Mouse (Mus musculus) heart, embryonic 14.5 days (tissue): ENCODE measurements at regions not wholly inside any gene's neighbourhood (a gene's known extent, or its start where the extent isn't known, plus 50 kb on each side); places are given as distances from the start of the nearest gene placed in this dataset.

Source experiments
- ATAC-seq: fragments of 200-750 bp; cut with Nextera tagmentation; 2 replicates; pipeline ENCODE4 v1.8.0; 2017; ENCODE audit warnings: low read depth, moderate TSS enrichment; ENCODE audit not compliant: insufficient number of reproducible peaks, insufficient read depth, low FRiP score
- H3K27ac ChIP-seq, 2 experiments: fragments of 200-500 bp in 1 of 2; fragments of 300-500 bp in 1 of 2; sonication (generic) in 1 of 2; replicated peaks in 1 of 2; 2 replicates each; pipeline ENCODE4 v1.5.1; 2012 to 2014; ENCODE audit warnings: low read depth in 2 of 2, low read length in 2 of 2, control low read depth in 1 of 2, mild to moderate bottlenecking in 1 of 2, mixed read lengths in 1 of 2; ENCODE audit not compliant: control insufficient read depth in 1 of 2, insufficient read depth in 1 of 2
- H3K27me3 ChIP-seq: fragments of 300-500 bp; sonication (generic); 2 replicates; pipeline ENCODE4 v1.6.1; 2014; ENCODE audit warnings: mild to moderate bottlenecking, low read length, control low read depth; ENCODE audit not compliant: control insufficient read depth, insufficient read depth
- H3K36me3 ChIP-seq: fragments of 300-500 bp; sonication (generic); 2 replicates; pipeline ENCODE4 v1.6.1; 2014; ENCODE audit warnings: mild to moderate bottlenecking, control low read depth, low read length, mixed read lengths; ENCODE audit not compliant: control insufficient read depth, insufficient read depth
- H3K4me1 ChIP-seq, 2 experiments: fragments of 200-500 bp in 1 of 2; fragments of 300-500 bp in 1 of 2; sonication (generic) in 1 of 2; 2 replicates each; pipeline ENCODE4 v1.6.1; 2012 to 2014; ENCODE audit warnings: low read length in 2 of 2, control low read depth in 1 of 2, mixed read lengths in 1 of 2; ENCODE audit not compliant: control insufficient read depth in 2 of 2, insufficient read depth in 2 of 2
- H3K4me2 ChIP-seq: fragments of 300-500 bp; sonication (generic); 2 replicates; pipeline ENCODE4 v1.6.1; 2014; ENCODE audit warnings: mild to moderate bottlenecking, low read length
- H3K4me3 ChIP-seq, 2 experiments: fragments of 200-500 bp in 1 of 2; fragments of 300-500 bp in 1 of 2; sonication (generic) in 1 of 2; 2 replicates each; pipeline ENCODE4 v1.5.1; 2012 to 2014; ENCODE audit warnings: low read length in 2 of 2, mild to moderate bottlenecking in 2 of 2, control low read depth in 1 of 2, low read depth in 1 of 2, moderate library complexity in 1 of 2; ENCODE audit not compliant: control insufficient read depth in 1 of 2, insufficient read depth in 1 of 2
- H3K9ac ChIP-seq: fragments of 300-500 bp; sonication (generic); 2 replicates; pipeline ENCODE4 v1.6.1; 2014; ENCODE audit warnings: mild to moderate bottlenecking, low read length
- H3K9me3 ChIP-seq: fragments of 300-500 bp; sonication (generic); 2 replicates; pipeline ENCODE4 v1.6.1; 2016; ENCODE audit warnings: low read length, control low read depth; ENCODE audit not compliant: control insufficient read depth
- WGBS: fragments of 180-500 bp; shearing (Covaris S2); extraction: QIAGEN DNeasy Blood & Tissue Kit; methylation state at CpG from one replicate; pipeline ENCODE4 v1.1.7; 2014; 5-methylcytosine and 5-hydroxymethylcytosine counted together

DNA sequence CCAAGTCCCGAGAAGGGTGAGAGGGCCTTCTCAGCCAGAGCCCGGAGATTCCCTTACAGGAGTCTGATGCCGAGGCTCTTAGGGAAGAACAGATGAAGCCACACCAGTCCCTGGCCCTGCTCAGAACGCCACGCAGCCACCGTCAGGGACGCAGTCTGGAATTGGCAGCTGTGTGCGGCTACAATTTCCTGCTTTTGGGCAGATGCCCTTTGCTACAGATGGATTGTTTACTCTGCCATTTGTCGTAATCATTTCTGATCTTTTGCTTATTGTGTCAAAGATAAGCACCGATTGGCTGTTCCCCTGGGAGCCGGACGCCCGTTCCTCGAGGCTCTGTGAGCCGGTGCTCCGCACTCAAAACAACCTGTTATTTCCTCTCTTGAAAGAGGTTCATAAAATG, 179.4 kb downstream of the 3100002H09Rik start:
- peaks cover 8 to 12% of the 10 kb centered on the region in 2 experiments for H3K4me1 ChIP-seq
- H3K9me3 ChIP-seq, result no peaks in the 10 kb centered on the region
- H3K27me3 ChIP-seq, result no peaks in the 10 kb centered on the region
- WGBS, result 57% methylated on average over 16 of the region's 16 CpGs
- ATAC-seq, result no peak
- no peaks in the 10 kb centered on the region for H3K36me3 ChIP-seq
- H3K4me2 ChIP-seq, result no peak overlapping the region
- no peak overlapping the region for H3K27ac ChIP-seq
- H3K4me3 ChIP-seq, result no peak overlapping the region
- H3K9ac ChIP-seq, result no peak overlapping the region

- no peaks in the 10 kb centered on the region for H3K36me3 ChIP-seq
- no peak overlapping the region for H3K4me2 ChIP-seq
- no peak overlapping the region for H3K9ac ChIP-seq
- no peaks in the 10 kb centered on the region; a peak in 1 of 4 replicates for H3K4me1 ChIP-seq
- no peak overlapping the region for H3K4me3 ChIP-seq
- 89% methylated on average over 4 of the region's 4 CpGs for WGBS
- no peak overlapping the region for H3K27ac ChIP-seq
- no peak for ATAC-seq
- H3K27me3 ChIP-seq, result no peaks in the 10 kb centered on the region
- H3K9me3 ChIP-seq, result no peaks in the 10 kb centered on the region
These were observed 181.8 kb downstream of the 3100002H09Rik start for GRCm38 (mm10) chr4:124428844-124429243.

DNA sequence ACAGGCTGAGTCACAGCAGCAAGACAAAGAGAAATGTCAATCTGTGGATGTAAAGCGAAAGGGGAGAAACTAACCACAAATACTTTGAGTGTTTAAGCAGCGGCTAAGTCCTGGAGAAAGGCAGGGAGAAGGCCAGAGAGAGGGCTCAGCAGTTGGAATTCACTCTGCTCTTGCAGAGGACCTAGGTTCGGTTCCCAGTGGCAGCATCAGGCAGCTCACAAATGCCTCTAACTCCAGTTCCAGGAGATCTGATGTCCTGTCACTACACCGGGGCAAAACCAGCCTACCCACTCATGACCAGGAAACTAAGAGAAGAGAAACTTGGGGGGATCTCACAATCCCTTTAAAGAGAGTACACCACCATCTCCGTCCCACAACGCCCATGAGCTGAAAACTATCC, 188.2 kb downstream of the 3100002H09Rik start:
- Histone ChIP-seq H3K4me3 (no peak overlapping the region), H3K27ac (no peak overlapping the region), H3K27me3 (no peaks in the 10 kb centered on the region), H3K4me1 (no peaks in the 10 kb centered on the region), H3K9me3 (no peaks in the 10 kb centered on the region), H3K4me2 (no peak overlapping the region), H3K36me3 (no peaks in the 10 kb centered on the region), H3K9ac (no peak overlapping the region)
- ATAC-seq, result no peak
- 83% methylated on average over 6 of the region's 6 CpGs for WGBS

DNA sequence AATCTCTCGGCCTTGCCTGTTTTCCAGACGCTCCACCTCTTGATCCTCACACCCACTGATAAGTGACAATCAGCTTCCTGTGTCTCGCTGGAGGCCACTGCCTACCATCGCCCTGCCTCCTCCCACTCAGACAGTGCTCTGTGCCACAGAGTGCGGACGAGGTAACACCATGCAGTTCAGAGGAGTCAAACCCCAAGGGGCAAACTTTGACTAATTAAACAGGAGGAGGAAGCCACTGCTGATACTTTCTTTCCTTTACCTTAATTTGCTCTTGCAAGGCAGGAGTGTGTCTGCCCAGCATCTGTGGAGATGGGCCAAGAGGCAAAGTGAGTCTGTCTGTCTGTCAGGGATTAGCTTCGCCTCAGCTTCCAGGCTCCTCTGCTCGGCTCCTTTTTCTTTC, 192.2 kb downstream of the 3100002H09Rik start:
- Histone ChIP-seq H3K9ac (no peak overlapping the region), H3K36me3 (no peaks in the 10 kb centered on the region), H3K4me2 (no peak overlapping the region), H3K27me3 (no peaks in the 10 kb centered on the region), H3K9me3 (no peaks in the 10 kb centered on the region), H3K27ac (no peak overlapping the region), H3K4me1 (no peaks in the 10 kb centered on the region), H3K4me3 (no peak overlapping the region)
- ATAC-seq, result no peak
- 14% methylated on average over 8 of the region's 8 CpGs for WGBS

- H3K27me3 ChIP-seq, result no peaks in the 10 kb centered on the region
- H3K9me3 ChIP-seq, result no peaks in the 10 kb centered on the region
- no peak overlapping the region for H3K9ac ChIP-seq
- ATAC-seq, result no peak
- H3K27ac ChIP-seq, result no peak overlapping the region
- H3K4me1 ChIP-seq, result no peaks in the 10 kb centered on the region
- no peak overlapping the region for H3K4me2 ChIP-seq
- H3K4me3 ChIP-seq, result no peak overlapping the region
- WGBS, result 88% methylated on average over 8 of the region's 8 CpGs
- H3K36me3 ChIP-seq, result no peaks in the 10 kb centered on the region
These were observed 193.4 kb downstream of the 3100002H09Rik start for GRCm38 (mm10) chr4:124417176-124417575.

GRCm38 (mm10) chr4:124416266-124416665, 194.3 kb downstream of the 3100002H09Rik start:
- Histone ChIP-seq H3K9ac (no peak overlapping the region), H3K4me3 (no peak overlapping the region), H3K27me3 (no peaks in the 10 kb centered on the region), H3K36me3 (no peaks in the 10 kb centered on the region), H3K27ac (no peak overlapping the region), H3K9me3 (no peaks in the 10 kb centered on the region), H3K4me1 (no peaks in the 10 kb centered on the region), H3K4me2 (no peak overlapping the region)
- no peak for ATAC-seq
- WGBS, result 84% methylated on average over 6 of the region's 6 CpGs

GRCm38 (mm10) chr4:124414386-124414785, 196.2 kb downstream of the 3100002H09Rik start:
- Histone ChIP-seq H3K9ac (no peak overlapping the region), H3K4me3 (no peak overlapping the region), H3K27ac (no peak overlapping the region), H3K36me3 (no peaks in the 10 kb centered on the region), H3K9me3 (no peaks in the 10 kb centered on the region), H3K4me2 (no peak overlapping the region), H3K4me1 (no peaks in the 10 kb centered on the region), H3K27me3 (no peaks in the 10 kb centered on the region)
- 90% methylated on average over 7 of the region's 7 CpGs for WGBS
- ATAC-seq, result no peak

GRCm38 (mm10) chr4:124409279-124409678, 201.3 kb downstream of the 3100002H09Rik start:
- Histone ChIP-seq H3K27ac (no peak overlapping the region), H3K9ac (no peak overlapping the region), H3K4me1 (no peaks in the 10 kb centered on the region), H3K4me3 (no peak overlapping the region), H3K4me2 (no peak overlapping the region), H3K27me3 (no peaks in the 10 kb centered on the region), H3K36me3 (no peaks in the 10 kb centered on the region), H3K9me3 (no peaks in the 10 kb centered on the region)
- 83% methylated on average over 1 of the region's 1 CpGs for WGBS
- no peak for ATAC-seq
